Mouse (Mus musculus) hindbrain, embryonic 14.5 days (tissue): ENCODE measurements at regions not wholly inside any gene's neighbourhood (a gene's known extent, or its start where the extent isn't known, plus 50 kb on each side); places are given as distances from the start of the nearest gene placed in this dataset.

Source experiments
- ATAC-seq: fragments of 200-750 bp; cut with Nextera tagmentation; 2 replicates; pipeline ENCODE4 v1.8.0; 2017; ENCODE audit warnings: moderate number of reproducible peaks, mild to moderate bottlenecking, moderate TSS enrichment, moderate library complexity; ENCODE audit not compliant: low FRiP score
- DNase-seq: peaks from one replicate; pipeline ENCODE4 v3.0.0-alpha.2; 2015; ENCODE audit warnings: low spot score
- H3K27ac ChIP-seq: fragments of 300-500 bp; sonication (generic); 2 replicates; pipeline ENCODE4 v1.5.1; 2014; ENCODE audit warnings: mild to moderate bottlenecking, moderate library complexity
- H3K27me3 ChIP-seq: fragments of 300-500 bp; sonication (generic); 2 replicates; pipeline ENCODE4 v1.6.1; 2014; ENCODE audit warnings: mild to moderate bottlenecking, low read length, mixed read lengths; ENCODE audit not compliant: control insufficient read depth, insufficient read depth
- H3K36me3 ChIP-seq: fragments of 300-500 bp; sonication (generic); replicated peaks from 2 replicates; pipeline ENCODE4 v1.6.1; 2014; ENCODE audit not compliant: control insufficient read depth, insufficient read depth
- H3K4me1 ChIP-seq: fragments of 300-500 bp; sonication (generic); replicated peaks from 2 replicates; pipeline ENCODE4 v1.6.1; 2014; ENCODE audit warnings: antibody characterized with exemption, low read length, mixed read lengths; ENCODE audit not compliant: control insufficient read depth, insufficient read depth
- H3K4me2 ChIP-seq: fragments of 300-500 bp; sonication (generic); replicated peaks from 2 replicates; pipeline ENCODE4 v1.6.1; 2014; ENCODE audit warnings: mild to moderate bottlenecking, moderate library complexity
- H3K4me3 ChIP-seq: fragments of 300-500 bp; sonication (generic); replicated peaks from 2 replicates; pipeline ENCODE4 v1.5.1; 2014; ENCODE audit warnings: mild to moderate bottlenecking, low read length
- H3K9ac ChIP-seq: fragments of 300-500 bp; sonication (generic); 2 replicates; pipeline ENCODE4 v1.6.1; 2014
- H3K9me3 ChIP-seq: fragments of 300-500 bp; sonication (generic); 2 replicates; pipeline ENCODE4 v1.6.1; 2016; ENCODE audit warnings: low read length; ENCODE audit not compliant: control insufficient read depth
- WGBS: fragments of 180-500 bp; shearing (Covaris S2); extraction: QIAGEN DNeasy Blood & Tissue Kit; methylation state at CpG from one replicate; pipeline ENCODE4 v1.1.7; 2014; 5-methylcytosine and 5-hydroxymethylcytosine counted together

GRCm38 (mm10) chr3:144305456-144305855 lies 100.4 kb upstream of the Lmo4 start:
- Histone ChIP-seq H3K27ac (no peak overlapping the region), H3K4me3 (no peak overlapping the region), H3K36me3 (no peaks in the 10 kb centered on the region), H3K4me1 (no peaks in the 10 kb centered on the region), H3K4me2 (no peak overlapping the region), H3K9ac (no peak overlapping the region), H3K9me3 (no peaks in the 10 kb centered on the region), H3K27me3 (no peaks in the 10 kb centered on the region)
- no peak for DNase-seq
- WGBS: 58% methylated on average over 4 of the region's 4 CpGs
- ATAC-seq: no peak

- ATAC-seq (no peak), DNase-seq (no peak)
- Histone ChIP-seq H3K27me3 (no peaks in the 10 kb centered on the region), H3K4me1 (no peaks in the 10 kb centered on the region), H3K4me3 (no peak overlapping the region), H3K9ac (no peak overlapping the region), H3K9me3 (no peaks in the 10 kb centered on the region), H3K4me2 (no peak overlapping the region), H3K27ac (no peak overlapping the region), H3K36me3 (no peaks in the 10 kb centered on the region)
- WGBS: 35% methylated on average over 4 of the region's 4 CpGs
Observed at GRCm38 (mm10) chr3:144304924-144305323, 99.9 kb upstream of the Lmo4 start.

- no peak overlapping the region for H3K4me3 ChIP-seq
- DNase-seq: no peak
- H3K4me2 ChIP-seq: no peak overlapping the region
- H3K36me3 ChIP-seq: no peaks in the 10 kb centered on the region
- no peak overlapping the region for H3K27ac ChIP-seq
- H3K4me1 ChIP-seq: no peaks in the 10 kb centered on the region
- WGBS: 94% methylated on average over 3 of the region's 3 CpGs
- H3K9ac ChIP-seq: no peak overlapping the region
- no peak for ATAC-seq
- no peaks in the 10 kb centered on the region for H3K9me3 ChIP-seq
- H3K27me3 ChIP-seq: no peaks in the 10 kb centered on the region
Observed at GRCm38 (mm10) chr3:144302626-144303025, 97.6 kb upstream of the Lmo4 start.

- DNase-seq: no peak
- ATAC-seq: no peak
- Histone ChIP-seq H3K36me3 (no peaks in the 10 kb centered on the region), H3K4me2 (no peak overlapping the region), H3K9ac (no peak overlapping the region), H3K27ac (no peak overlapping the region), H3K9me3 (no peaks in the 10 kb centered on the region), H3K27me3 (no peaks in the 10 kb centered on the region), H3K4me1 (no peaks in the 10 kb centered on the region), H3K4me3 (no peak overlapping the region)
- 92% methylated on average over 3 of the region's 3 CpGs for WGBS
Observed at GRCm38 (mm10) chr3:144301068-144301467, 96.0 kb upstream of the Lmo4 start.

- no peak for DNase-seq
- 91% methylated on average over 5 of the region's 5 CpGs for WGBS
- no peaks in the 10 kb centered on the region for H3K27me3 ChIP-seq
- H3K9ac ChIP-seq: no peak overlapping the region
- H3K4me3 ChIP-seq: no peak overlapping the region
- ATAC-seq: no peak
- H3K27ac ChIP-seq: no peak overlapping the region
- no peaks in the 10 kb centered on the region for H3K36me3 ChIP-seq
- H3K4me2 ChIP-seq: no peak overlapping the region
- no peaks in the 10 kb centered on the region for H3K4me1 ChIP-seq
- H3K9me3 ChIP-seq: no peaks in the 10 kb centered on the region
Observed at GRCm38 (mm10) chr3:144299239-144299638, 94.2 kb upstream of the Lmo4 start.

DNA sequence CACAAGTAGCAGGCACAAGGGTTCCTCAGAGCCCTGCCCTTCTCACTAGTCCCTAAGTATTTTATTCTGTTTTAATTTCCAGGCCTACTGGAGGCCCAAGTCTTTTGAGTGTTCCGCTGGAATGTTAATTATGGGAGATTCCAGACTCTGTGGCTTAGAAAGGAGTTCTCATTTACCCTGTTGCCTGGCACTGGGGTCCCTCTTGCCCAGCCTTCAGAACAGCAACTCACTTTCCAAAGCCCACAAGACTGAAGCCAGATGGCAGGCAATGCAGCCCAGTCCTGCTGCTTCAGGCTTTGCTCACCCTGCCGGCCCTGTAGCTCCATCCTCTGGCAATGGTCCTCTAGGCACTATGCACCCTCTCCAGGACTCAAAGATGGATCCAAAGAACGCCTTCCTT lies 84.5 kb upstream of the Lmo4 start:
- Histone ChIP-seq H3K4me1 (no peaks in the 10 kb centered on the region), H3K4me2 (no peak overlapping the region), H3K9ac (no peak overlapping the region), H3K27ac (no peak overlapping the region), H3K27me3 (no peaks in the 10 kb centered on the region), H3K9me3 (no peaks in the 10 kb centered on the region), H3K4me3 (no peak overlapping the region), H3K36me3 (no peaks in the 10 kb centered on the region)
- no peak for DNase-seq
- 83% methylated on average over 3 of the region's 3 CpGs for WGBS
- no peak for ATAC-seq

DNA sequence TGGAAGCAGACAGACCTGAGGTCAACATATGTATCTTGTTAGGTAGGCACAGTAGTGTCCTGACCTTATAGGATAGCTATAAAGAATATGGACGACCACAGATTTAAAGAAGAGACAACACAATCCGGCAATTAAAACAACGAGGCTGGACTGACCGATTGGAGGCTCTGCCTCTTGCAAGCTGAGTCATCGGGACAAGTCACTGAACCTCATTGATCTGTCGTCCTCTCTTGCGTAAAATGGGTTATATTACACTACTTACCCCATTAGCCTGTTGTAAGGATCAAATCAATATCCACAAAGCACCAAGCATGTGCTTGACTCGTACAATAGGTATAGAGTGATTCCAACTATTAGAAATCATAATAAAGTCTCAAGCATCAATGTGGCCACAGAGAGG lies 81.1 kb upstream of the Lmo4 start:
- Histone ChIP-seq H3K27me3 (no peaks in the 10 kb centered on the region), H3K4me1 (no peaks in the 10 kb centered on the region), H3K4me3 (no peak overlapping the region), H3K9ac (no peak overlapping the region), H3K4me2 (no peak overlapping the region), H3K36me3 (no peaks in the 10 kb centered on the region), H3K9me3 (no peaks in the 10 kb centered on the region), H3K27ac (no peak overlapping the region)
- ATAC-seq (no peak), DNase-seq (no peak)
- WGBS: 90% methylated on average over 8 of the region's 8 CpGs

DNA sequence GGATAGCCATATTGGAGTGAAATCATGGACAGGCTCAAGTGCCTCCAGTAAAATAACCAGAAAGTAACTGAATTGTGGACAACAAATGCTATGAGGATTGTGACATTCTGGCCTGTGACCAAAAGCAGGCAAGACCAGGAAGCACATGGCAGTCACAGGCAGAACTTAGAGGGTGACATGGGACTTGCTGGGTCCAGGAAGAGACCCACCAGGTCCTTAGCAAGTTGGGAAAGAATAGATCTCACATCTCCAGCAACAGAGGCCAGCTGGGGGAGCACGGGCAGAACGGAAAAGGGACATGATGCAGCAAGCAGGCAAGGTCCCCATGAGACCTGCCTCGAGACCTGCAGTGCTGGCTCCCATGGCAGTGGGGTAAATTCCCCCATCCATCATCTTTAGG lies 79.3 kb upstream of the Lmo4 start:
- H3K27ac ChIP-seq: no peak overlapping the region
- H3K27me3 ChIP-seq: no peaks in the 10 kb centered on the region
- no peak overlapping the region for H3K4me2 ChIP-seq
- H3K36me3 ChIP-seq: no peaks in the 10 kb centered on the region
- ATAC-seq (no peak), DNase-seq (no peak)
- H3K9me3 ChIP-seq: no peaks in the 10 kb centered on the region
- WGBS: 87% methylated on average over 3 of the region's 3 CpGs
- no peak overlapping the region for H3K9ac ChIP-seq
- H3K4me3 ChIP-seq: no peak overlapping the region
- no peaks in the 10 kb centered on the region for H3K4me1 ChIP-seq

- H3K36me3 ChIP-seq: no peaks in the 10 kb centered on the region
Observed at GRCm38 (mm10) chr3:144273115-144273514, 68.1 kb upstream of the Lmo4 start.

GRCm38 (mm10) chr3:144270206-144270605 lies 65.2 kb upstream of the Lmo4 start:
- no peak overlapping the region for H3K27ac ChIP-seq
- H3K9me3 ChIP-seq: no peaks in the 10 kb centered on the region
- no peaks in the 10 kb centered on the region for H3K27me3 ChIP-seq
- ATAC-seq (no peak), DNase-seq (no peak)
- H3K36me3 ChIP-seq: no peaks in the 10 kb centered on the region
- H3K4me3 ChIP-seq: no peak overlapping the region
- H3K9ac ChIP-seq: no peak overlapping the region
- H3K4me1 ChIP-seq: no peaks in the 10 kb centered on the region
- WGBS: 91% methylated on average over 6 of the region's 6 CpGs
- H3K4me2 ChIP-seq: no peak overlapping the region

More at GRCm38 (mm10) chr3:144273115-144273514, 68.1 kb upstream of the Lmo4 start:
- Histone ChIP-seq H3K27ac (no peak overlapping the region), H3K4me1 (no peaks in the 10 kb centered on the region), H3K9me3 (no peaks in the 10 kb centered on the region), H3K27me3 (no peaks in the 10 kb centered on the region), H3K9ac (no peak overlapping the region), H3K4me2 (no peak overlapping the region), H3K4me3 (no peak overlapping the region)
- 76% methylated on average over 5 of the region's 5 CpGs for WGBS
- DNase-seq (no peak), ATAC-seq (no peak)
